In the genomic region with DNA sequence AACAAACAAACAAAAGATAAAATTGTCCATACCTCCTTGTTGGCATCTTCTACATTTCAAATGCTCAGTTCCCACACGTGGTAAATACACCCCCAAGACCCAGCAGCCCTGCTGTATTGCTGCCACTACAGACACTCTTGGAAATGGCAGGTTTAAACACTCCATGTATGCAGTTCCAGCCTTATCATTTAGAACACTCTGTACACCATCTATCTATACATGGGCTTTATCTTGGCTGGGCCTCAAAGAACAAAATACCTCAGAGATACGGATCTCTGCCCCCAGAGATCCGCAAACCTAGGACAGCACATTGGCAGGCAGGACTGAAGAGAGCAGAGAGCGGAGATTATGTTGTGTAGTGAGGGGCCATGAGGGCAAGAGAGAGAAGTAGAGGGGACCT, we compare ENCODE assay signal across 24 mouse cellular contexts. TPM values are rescaled to one million over a fixed set of nuclear protein-coding genes. Genes with fewer than 3 reads are reported as not detected.
DNase-seq lines count a peak whose midpoint lies in the region; ATAC-seq and TF ChIP-seq lines count a peak whose summit lies in the region.
"Had no signal": no experiment of that assay in that cellular context is flagged by ENCODE, and none has a peak within 500 bp of the region (broad histone marks: within the 10 kb centered on the region; RNA-seq: fewer than 3 reads in every experiment).

No protein-coding gene starts in this region.

- no peak for TF ChIP-seq POLR2A in MEL (IDR thresholded peaks at IDR 0.05; ENCODE audit: control insufficient read depth in 1 of 2, insufficient read depth in 1 of 2, low read depth in 1 of 2, low read length in 2 of 2, poor library complexity in 1 of 2)
- TF ChIP-seq POLR2A in lung, adult 2 months (IDR thresholded peaks at IDR 0.05; ENCODE audit: borderline replicate concordance, extremely low read depth, low read depth, low read length), result no peak

- TF ChIP-seq RAD21 in MEL (IDR thresholded peaks at IDR 0.05; ENCODE audit: low read depth, low read length), result no peak

- no peak overlapping the region for H3K9ac ChIP-seq in liver, embryonic 11.5 days (ENCODE audit: low read depth, low read length)
- no peak overlapping the region for H3K9ac ChIP-seq in liver, embryonic 12.5 days
- H3K9ac ChIP-seq in midbrain, embryonic 13.5 days (replicated peaks), result 0 out of 2 replicates have a peak overlapping the region, but pooled peaks have one; percentile 23
- H3K9ac ChIP-seq in midbrain, embryonic 14.5 days (replicated peaks; ENCODE audit: low read length), result no peak overlapping the region
- no peak overlapping the region for H3K9ac ChIP-seq in MEL (ENCODE audit: control insufficient read depth, low read depth, low read length, poor library complexity, severe bottlenecking)
- H3K9ac ChIP-seq: embryonic facial prominence, embryonic 13.5 days; forebrain, embryonic 12.5 days; forebrain, embryonic 15.5 days; hindbrain, embryonic 12.5 days; hindbrain, embryonic 15.5 days had no signal

- H3K4me3 ChIP-seq in liver, embryonic 11.5 days (ENCODE audit: low read depth, low read length), result no peak overlapping the region
- H3K4me3 ChIP-seq in liver, embryonic 12.5 days, result no peak overlapping the region
- no peak overlapping the region for H3K4me3 ChIP-seq in midbrain, embryonic 13.5 days (replicated peaks)
- H3K4me3 ChIP-seq in midbrain, embryonic 14.5 days (replicated peaks; ENCODE audit: low read depth, low read length), result no peak overlapping the region
- no peak overlapping the region for H3K4me3 ChIP-seq in MEL (ENCODE audit: control insufficient read depth in 1 of 2, insufficient read depth in 1 of 2, low read depth in 2 of 2, low read length in 2 of 2)
- H3K4me3 ChIP-seq in lung, adult 2 months (replicated peaks; ENCODE audit: extremely low read depth, low read depth, low read length), result no peak overlapping the region
- no peak overlapping the region for H3K4me3 ChIP-seq in layer of hippocampus, adult 2 months
- H3K4me3 ChIP-seq: embryonic facial prominence, embryonic 10.5 days; embryonic facial prominence, embryonic 13.5 days; erythroblast, embryonic 14.5 days; forebrain, embryonic 12.5 days; forebrain, embryonic 15.5 days; hindbrain, embryonic 12.5 days; hindbrain, embryonic 15.5 days had no signal

- H3K4me2 ChIP-seq in liver, embryonic 11.5 days, result no peak overlapping the region
- H3K4me2 ChIP-seq in liver, embryonic 12.5 days, result no peak overlapping the region
- H3K4me2 ChIP-seq in midbrain, embryonic 13.5 days (replicated peaks), result no peak overlapping the region
- no peak overlapping the region for H3K4me2 ChIP-seq in midbrain, embryonic 14.5 days (ENCODE audit: low read length)
- H3K4me2 ChIP-seq: embryonic facial prominence, embryonic 13.5 days; forebrain, embryonic 12.5 days; forebrain, embryonic 15.5 days; hindbrain, embryonic 12.5 days; hindbrain, embryonic 15.5 days had no signal

- no peaks in the 10 kb centered on the region for H3K79me2 ChIP-seq in MEL (ENCODE audit: control insufficient read depth, insufficient read depth, low read length, poor library complexity)

- TF ChIP-seq EP300 in MEL (IDR thresholded peaks at IDR 0.05; ENCODE audit: low read depth in 1 of 2, low read length in 2 of 2), result peak; percentile 19 to 43; a peak in 2 of 4 replicates

- TF ChIP-seq CTCF in MEL (IDR thresholded peaks at IDR 0.05 in 2 of 3, conservative IDR thresholded peaks at IDR 0.05 in 1 of 3; ENCODE audit: control insufficient read depth in 1 of 3, insufficient read depth in 1 of 3, low read depth in 2 of 3, low read length in 3 of 3, poor library complexity in 1 of 3, severe bottlenecking in 1 of 3), result no peak
- no peak for TF ChIP-seq CTCF in lung, adult 2 months (IDR thresholded peaks at IDR 0.05; ENCODE audit: insufficient read depth, low read length)
- no peak for TF ChIP-seq CTCF in layer of hippocampus, adult 2 months (conservative IDR thresholded peaks at IDR 0.05)

- 56% methylated on average over 4 of the region's 4 CpGs for WGBS in liver, embryonic 11.5 days
- WGBS in liver, embryonic 12.5 days (ENCODE audit: insufficient replicate concordance), result 44% methylated on average over 4 of the region's 4 CpGs
- WGBS in midbrain, embryonic 13.5 days, result 81% methylated on average over 4 of the region's 4 CpGs
- WGBS in midbrain, embryonic 14.5 days, result 78% methylated on average over 4 of the region's 4 CpGs
- 76% methylated on average over 4 of the region's 4 CpGs for WGBS in lung, adult 2 months

- no peaks in the 10 kb centered on the region for H3K27me3 ChIP-seq in liver, embryonic 11.5 days (replicated peaks; ENCODE audit: control insufficient read depth, insufficient read depth, low read length)
- H3K27me3 ChIP-seq in liver, embryonic 12.5 days (replicated peaks), result peaks cover 12% of the 10 kb centered on the region
- H3K27me3 ChIP-seq in midbrain, embryonic 13.5 days, result no peaks in the 10 kb centered on the region
- no peaks in the 10 kb centered on the region for H3K27me3 ChIP-seq in midbrain, embryonic 14.5 days (ENCODE audit: control insufficient read depth, insufficient read depth, low read length)
- peaks cover 0 to 4% of the 10 kb centered on the region in 2 experiments for H3K27me3 ChIP-seq in MEL (ENCODE audit: control insufficient read depth in 1 of 2, insufficient read depth in 2 of 2, low read length in 2 of 2)
- H3K27me3 ChIP-seq: embryonic facial prominence, embryonic 13.5 days; forebrain, embryonic 12.5 days; forebrain, embryonic 15.5 days; hindbrain, embryonic 12.5 days; hindbrain, embryonic 15.5 days had no signal

- H3K9me3 ChIP-seq in liver, embryonic 11.5 days (ENCODE audit: control insufficient read depth, low read length), result no peaks in the 10 kb centered on the region
- H3K9me3 ChIP-seq in liver, embryonic 12.5 days (replicated peaks), result no peaks in the 10 kb centered on the region
- no peaks in the 10 kb centered on the region for H3K9me3 ChIP-seq in midbrain, embryonic 13.5 days
- no peaks in the 10 kb centered on the region for H3K9me3 ChIP-seq in midbrain, embryonic 14.5 days (ENCODE audit: control insufficient read depth, low read length)
- H3K9me3 ChIP-seq in MEL (replicated peaks; ENCODE audit: insufficient read depth, low read length), result no peaks in the 10 kb centered on the region
- H3K9me3 ChIP-seq: embryonic facial prominence, embryonic 10.5 days; embryonic facial prominence, embryonic 13.5 days; forebrain, embryonic 12.5 days; forebrain, embryonic 15.5 days; hindbrain, embryonic 12.5 days; hindbrain, embryonic 15.5 days had no signal

- no peaks in the 10 kb centered on the region for H3K36me3 ChIP-seq in liver, embryonic 11.5 days (ENCODE audit: control insufficient read depth, insufficient read depth, low read length)
- H3K36me3 ChIP-seq in liver, embryonic 12.5 days, result no peaks in the 10 kb centered on the region
- no peaks in the 10 kb centered on the region for H3K36me3 ChIP-seq in midbrain, embryonic 13.5 days
- no peaks in the 10 kb centered on the region for H3K36me3 ChIP-seq in midbrain, embryonic 14.5 days (ENCODE audit: control insufficient read depth, insufficient read depth, low read length)
- H3K36me3 ChIP-seq in MEL (ENCODE audit: control insufficient read depth in 1 of 2, insufficient read depth in 2 of 2, low read length in 2 of 2), result peaks cover 0 to 13% of the 10 kb centered on the region in 2 experiments; a peak in 2 of 4 replicates
- H3K36me3 ChIP-seq: embryonic facial prominence, embryonic 10.5 days; embryonic facial prominence, embryonic 13.5 days; forebrain, embryonic 12.5 days; forebrain, embryonic 15.5 days; hindbrain, embryonic 12.5 days; hindbrain, embryonic 15.5 days had no signal

- H3K27ac ChIP-seq in liver, embryonic 11.5 days (ENCODE audit: low read depth, low read length), result no peak overlapping the region
- H3K27ac ChIP-seq in liver, embryonic 12.5 days, result no peak overlapping the region
- H3K27ac ChIP-seq in midbrain, embryonic 13.5 days, result no peak overlapping the region
- H3K27ac ChIP-seq in midbrain, embryonic 14.5 days (replicated peaks; ENCODE audit: low read depth, low read length), result no peak overlapping the region
- H3K27ac ChIP-seq in MEL (ENCODE audit: control insufficient read depth, low read depth, low read length), result no peak overlapping the region
- H3K27ac ChIP-seq in layer of hippocampus, adult 2 months, result no peak overlapping the region
- H3K27ac ChIP-seq: embryonic facial prominence, embryonic 10.5 days; embryonic facial prominence, embryonic 13.5 days; forebrain, embryonic 12.5 days; forebrain, embryonic 15.5 days; hindbrain, embryonic 12.5 days; hindbrain, embryonic 15.5 days had no signal

- DNase-seq in liver, embryonic 11.5 days (ENCODE audit: low spot score), result no peak
- no peak for DNase-seq in midbrain, embryonic 14.5 days
- DNase-seq in MEL (ENCODE audit: low read depth, low spot score), result no peak
- no peak for DNase-seq in lung, adult 2 months
- no peak for DNase-seq in layer of hippocampus, adult 2 months (ENCODE audit: low spot score in 2 of 2)
- DNase-seq: adrenal gland, adult 2 months; adrenal gland, postnatal 14 days; B cell, adult 2 months; cerebellum, adult 11 months; cerebellum, adult 2 months; cerebellum, adult 9-11 months; cerebellum, postnatal 25 days; embryo, embryonic 11 days; gastrocnemius, postnatal 25 days; heart, adult 18-20 months had no signal

- H3K4me1 ChIP-seq in liver, embryonic 11.5 days (replicated peaks; ENCODE audit: control insufficient read depth, insufficient read depth, low read length), result peaks cover 7% of the 10 kb centered on the region
- peaks cover 15% of the 10 kb centered on the region for H3K4me1 ChIP-seq in liver, embryonic 12.5 days
- peaks cover 6% of the 10 kb centered on the region; the same call in 1 of the 2 replicates for H3K4me1 ChIP-seq in midbrain, embryonic 13.5 days (replicated peaks)
- no peaks in the 10 kb centered on the region for H3K4me1 ChIP-seq in midbrain, embryonic 14.5 days (ENCODE audit: control insufficient read depth, insufficient read depth, low read length)
- H3K4me1 ChIP-seq in MEL (ENCODE audit: control insufficient read depth in 1 of 2, insufficient read depth in 2 of 2, low read length in 2 of 2), result peaks cover 7 to 24% of the 10 kb centered on the region in 2 experiments
- H3K4me1 ChIP-seq in lung, adult 2 months (ENCODE audit: control insufficient read depth, insufficient read depth, low read length), result no peaks in the 10 kb centered on the region
- H3K4me1 ChIP-seq: hindbrain, embryonic 15.5 days had no signal

- 0 out of 2 replicates have a peak, but pooled peaks have one; percentile 43 for ATAC-seq in liver, embryonic 11.5 days (replicated peaks; ENCODE audit: low FRiP score)
- ATAC-seq in liver, embryonic 12.5 days, result no peak; the same call in 1 of the 2 replicates
- no peak for ATAC-seq in midbrain, embryonic 13.5 days
- no peak for ATAC-seq in midbrain, embryonic 14.5 days (ENCODE audit: low FRiP score, low TSS enrichment)
- ATAC-seq: forebrain, embryonic 15.5 days had no signal

RNA-seq across cellular contexts. Expression of a gene that starts 31.1 kb away (rescaled TPM):
- polyA plus RNA-seq in liver, embryonic 11.5 days (2014; fragmentation: Nextera tagmentation; extraction: Ambion mirVana), result 18.4 and 18.6 TPM in 2 replicates
- polyA plus RNA-seq in liver, embryonic 12.5 days (2016; fragmentation: Nextera tagmentation; extraction: Ambion mirVana), result 13.6 and 13.8 TPM in 2 replicates
- polyA plus RNA-seq in midbrain, embryonic 13.5 days (2015; fragmentation: Nextera tagmentation; extraction: Ambion mirVana), result 33.0 and 33.2 TPM in 2 replicates
- 29.5 and 34.7 TPM in 2 replicates for polyA plus RNA-seq in midbrain, embryonic 14.5 days (2014; fragmentation: Nextera tagmentation; extraction: Ambion mirVana)
- 2.4 and 3.4 TPM in 2 replicates for total RNA-seq in MEL (2012; rRNA removed)
- 1 to 10 TPM in 1 of 2 experiments, not detected in 1; 7.5 TPM for polyA plus RNA-seq in MEL (2012; ENCODE audit: insufficient read depth in 1 of 2, insufficient read length in 2 of 2, low read depth in 1 of 2, low replicate concordance in 2 of 2, missing spikeins in 1 of 2)
- polyA plus RNA-seq in lung, adult 2 months (2012; rRNA removed), result 27.9 and 37.2 TPM in 2 replicates
- total RNA-seq in layer of hippocampus, adult 2 months (2021), result 10 to 100 TPM; 36.6 to 39.2 TPM
